Mouse (Mus musculus): ENCODE measurements around the gene Bicra.
A peak's percentile ranks its signal among the peaks of the same experiment; 100 is the strongest.

The Bicra gene

DNA sequence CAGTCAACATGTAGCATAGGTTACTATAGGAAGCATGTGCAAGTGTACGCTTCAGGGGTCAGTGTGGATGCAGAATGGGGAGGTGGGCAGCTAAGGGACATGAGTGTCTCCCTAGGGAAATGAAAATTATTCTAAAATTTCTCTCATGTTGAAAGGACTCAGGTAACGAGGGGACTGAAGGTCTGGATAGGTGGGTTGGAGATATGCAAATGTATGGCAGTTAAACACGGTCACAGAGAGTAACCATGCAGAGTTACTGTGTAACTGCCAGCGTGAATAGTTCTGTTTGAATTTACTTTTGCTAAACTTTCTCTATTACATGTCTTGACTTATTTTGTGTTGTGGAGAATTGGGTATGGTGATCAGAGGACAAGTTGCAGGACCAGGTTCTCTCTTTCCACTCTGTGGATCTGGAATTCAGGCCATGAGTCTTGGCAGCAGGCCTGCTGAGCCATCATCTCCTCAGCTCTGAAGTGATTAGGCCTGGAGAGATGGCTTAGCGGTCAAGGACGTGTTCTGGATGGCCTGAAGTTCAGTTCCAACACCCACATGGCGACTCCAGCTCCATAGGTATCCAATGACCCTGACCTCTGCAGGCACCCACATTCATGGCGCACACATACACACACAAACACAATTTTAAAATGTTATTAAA lies 33.1 kb downstream of the Bicra start:
- peak; percentile 47 to 70 for DNase-seq (ENCODE audit: low spot score in 2 of 2)

- DNase-seq (ENCODE audit: low spot score in 2 of 2), result no peak
Observed at GRCm38 (mm10) chr7:16013722-16014275, 33.9 kb downstream of the Bicra start.

DNA sequence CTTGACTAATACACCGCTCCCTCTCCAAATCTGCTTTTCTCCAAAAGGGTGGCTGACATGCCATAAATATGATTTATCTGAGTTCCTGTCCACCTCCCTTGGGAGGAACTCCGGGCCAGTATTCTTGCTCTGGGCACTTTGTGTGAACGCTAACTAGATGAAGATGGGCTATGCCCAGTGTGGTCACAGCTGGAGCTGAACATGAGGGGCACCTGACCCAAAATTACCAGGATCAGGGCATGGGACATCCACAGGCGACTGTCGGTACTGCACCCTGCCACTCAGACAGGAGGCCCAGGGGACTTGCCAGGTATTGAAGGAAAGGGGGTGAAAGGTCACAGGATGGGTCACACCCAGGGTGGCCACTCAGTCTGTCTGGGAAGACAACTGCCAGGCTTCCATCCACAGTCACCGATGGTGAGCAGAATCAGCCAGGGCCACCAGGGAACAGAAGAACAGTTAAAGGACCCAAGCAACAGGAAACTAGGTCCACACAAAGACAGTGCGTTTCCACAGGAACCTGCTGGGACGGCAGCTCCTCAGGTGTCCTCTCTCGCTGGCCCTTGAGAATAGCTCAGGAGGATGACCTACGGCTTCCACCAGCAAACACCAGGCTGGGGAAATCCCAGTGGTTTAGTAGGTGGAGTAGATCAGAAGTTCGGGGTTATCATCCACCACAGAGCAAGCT lies 35.0 kb downstream of the Bicra start:
- DNase-seq (ENCODE audit: low spot score in 2 of 2), result peak in 1 of 2 experiments; percentile 41

DNA sequence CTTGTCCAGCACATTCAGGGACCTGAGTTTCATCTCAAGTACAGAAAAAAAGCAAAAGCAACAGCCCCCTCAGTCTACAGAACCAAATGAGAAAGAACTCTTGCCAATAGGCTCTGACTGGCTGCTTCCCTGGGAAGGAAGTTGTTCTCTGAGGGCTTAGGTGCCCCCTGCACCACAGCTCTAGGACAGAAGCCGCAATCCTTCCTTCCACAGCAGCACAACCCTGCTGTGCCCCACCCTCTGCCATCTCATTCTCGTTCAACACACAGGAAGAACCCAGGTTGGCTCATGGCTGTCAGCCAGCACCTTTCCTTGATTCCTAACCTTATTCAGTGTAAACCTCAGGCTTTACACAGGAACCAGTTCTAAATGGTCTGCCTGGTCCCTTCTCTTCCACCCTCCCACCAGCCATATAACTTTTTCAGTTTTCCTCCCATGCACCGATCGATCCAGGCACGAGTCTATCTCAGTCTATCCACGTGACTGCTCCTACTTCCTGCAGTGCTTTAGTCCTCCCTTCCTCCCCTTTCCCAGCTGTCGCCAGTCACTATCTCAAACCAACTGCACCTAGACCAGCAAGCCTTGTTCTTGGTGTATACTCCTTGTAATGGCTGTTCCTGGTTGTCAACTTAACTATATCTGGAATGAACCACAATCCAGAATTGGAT lies 36.2 kb downstream of the Bicra start:
- no peak for DNase-seq (ENCODE audit: low spot score in 2 of 2)

DNA sequence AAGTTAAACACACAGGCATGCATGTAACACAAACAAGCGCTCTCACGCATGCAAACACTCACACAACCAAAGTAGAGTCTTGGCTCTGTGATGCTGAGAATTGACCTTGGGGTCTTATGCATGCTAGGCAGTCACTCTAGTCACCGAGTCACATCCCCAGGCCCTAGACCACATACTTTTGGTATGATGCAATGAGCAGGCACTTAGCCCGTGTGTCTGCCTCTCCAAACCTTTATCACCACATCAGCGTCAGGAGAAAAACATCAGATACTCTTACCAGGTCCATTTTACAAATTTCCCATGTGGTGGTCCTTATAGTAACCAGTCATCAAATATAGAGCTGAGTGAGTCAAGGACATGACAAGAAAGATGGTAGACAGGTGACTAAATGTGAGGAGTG lies 37.1 kb downstream of the Bicra start:
- no peak for DNase-seq (ENCODE audit: low spot score in 2 of 2)

GRCm38 (mm10) chr7:16009636-16010035 lies 38.1 kb downstream of the Bicra start:
- DNase-seq (ENCODE audit: low spot score in 2 of 2), result no peak

- DNase-seq (ENCODE audit: low spot score in 2 of 2), result no peak
Observed at GRCm38 (mm10) chr7:16005020-16005419, 42.7 kb downstream of the Bicra start.

DNA sequence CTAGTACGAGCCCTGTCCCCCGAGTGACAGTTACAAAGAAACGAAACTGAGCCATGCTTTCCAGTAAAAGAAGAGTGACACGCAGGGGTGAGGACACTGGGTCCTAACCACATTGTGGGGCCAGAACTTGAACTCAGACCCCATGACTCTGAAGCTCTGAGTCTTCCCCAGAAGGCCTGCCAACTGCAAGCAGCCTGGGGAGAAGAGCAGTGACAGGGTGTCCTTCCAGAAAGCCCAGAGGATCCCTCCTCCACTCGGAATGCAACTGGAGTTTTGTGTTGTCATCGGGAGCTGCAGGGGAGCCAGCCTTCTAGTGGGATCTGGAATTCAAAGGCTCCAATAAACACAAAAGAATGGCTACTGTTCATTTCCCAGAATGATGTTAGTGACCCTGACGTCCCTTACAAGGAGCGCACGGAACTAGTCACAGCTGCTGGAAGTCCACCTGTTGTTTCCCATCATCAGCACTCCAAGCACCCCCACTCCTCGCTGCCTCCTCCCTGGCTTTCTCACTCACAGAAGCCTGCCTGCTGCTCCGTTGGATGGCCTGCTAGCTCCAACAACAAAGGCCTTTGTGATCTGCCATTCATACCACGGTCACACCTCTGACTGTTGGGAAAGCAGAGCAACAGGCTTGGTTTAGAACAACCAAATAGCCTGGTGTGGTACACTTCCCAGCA lies 43.4 kb downstream of the Bicra start:
- peak in 1 of 2 experiments; percentile 36 for DNase-seq (ENCODE audit: low spot score in 2 of 2)

DNA sequence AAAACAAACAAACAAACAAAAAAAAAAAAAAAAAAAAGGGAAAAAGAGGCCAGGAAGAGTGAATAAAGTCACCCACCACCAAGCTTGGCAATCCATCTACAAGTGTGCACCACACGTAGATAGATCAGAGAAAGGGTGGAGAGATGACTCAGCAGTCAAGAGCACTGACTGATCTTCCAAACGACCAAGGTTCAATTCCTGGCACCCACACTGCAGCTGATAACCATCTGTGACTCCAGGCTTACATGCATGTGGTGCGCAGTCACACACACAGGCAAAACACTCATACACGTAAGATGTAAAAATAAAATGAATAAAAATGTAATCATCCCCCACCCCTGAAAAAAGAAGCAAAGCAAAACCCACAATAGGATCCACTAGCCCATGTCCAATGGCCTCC lies 44.7 kb downstream of the Bicra start:
- no peak for DNase-seq (ENCODE audit: low spot score in 2 of 2)

- peak; percentile 85 to 88 for DNase-seq (ENCODE audit: low spot score in 2 of 2)
Observed at GRCm38 (mm10) chr7:16002171-16002570, 45.5 kb downstream of the Bicra start.

- no peak for DNase-seq (ENCODE audit: low spot score in 2 of 2)
Observed at GRCm38 (mm10) chr7:16001691-16002090, 46.0 kb downstream of the Bicra start.

DNA sequence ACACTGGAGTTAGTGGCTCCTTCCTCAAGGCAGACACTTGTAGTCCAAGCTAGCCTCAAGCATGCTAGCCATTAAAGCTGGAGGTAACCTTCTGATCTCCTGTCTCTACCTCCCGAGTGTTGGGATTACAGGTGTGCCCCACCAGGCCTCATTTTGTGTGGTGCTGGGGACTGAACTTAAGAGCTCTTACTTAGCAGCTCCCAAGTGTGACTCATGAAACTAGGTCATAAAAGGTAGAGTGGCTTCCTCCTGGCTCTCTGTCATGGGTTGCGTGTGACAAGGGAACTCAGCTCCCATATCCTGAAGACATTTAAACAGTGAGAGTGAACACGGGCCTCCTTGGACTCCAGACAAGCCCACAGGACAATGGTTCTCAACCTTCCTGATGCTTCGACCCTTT lies 53.9 kb downstream of the Bicra start:
- DNase-seq (ENCODE audit: low spot score in 2 of 2), result no peak

DNA sequence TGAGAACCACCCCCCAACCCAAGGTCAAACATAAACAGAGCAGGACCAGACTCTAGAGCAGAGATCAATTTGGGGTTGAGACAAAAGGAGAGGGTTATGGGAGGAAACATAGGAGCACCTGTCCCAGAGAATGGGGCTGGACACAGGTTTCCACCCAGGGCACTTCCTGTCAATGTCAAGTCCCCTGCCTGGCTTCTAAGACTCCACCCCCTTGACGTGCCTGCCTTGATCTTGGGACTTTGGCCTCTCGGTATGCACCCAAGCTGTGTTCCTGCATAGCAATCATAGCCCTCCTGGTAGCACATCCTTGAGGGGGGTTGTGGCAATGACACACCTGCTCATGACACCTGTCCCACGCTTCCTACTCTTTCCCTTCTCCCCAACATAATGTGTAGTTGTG lies 54.6 kb downstream of the Bicra start:
- DNase-seq (ENCODE audit: low spot score in 2 of 2), result no peak

- no peak for DNase-seq (ENCODE audit: low spot score in 2 of 2)
Observed at GRCm38 (mm10) chr7:15991764-15992163, 56.0 kb downstream of the Bicra start.

DNA sequence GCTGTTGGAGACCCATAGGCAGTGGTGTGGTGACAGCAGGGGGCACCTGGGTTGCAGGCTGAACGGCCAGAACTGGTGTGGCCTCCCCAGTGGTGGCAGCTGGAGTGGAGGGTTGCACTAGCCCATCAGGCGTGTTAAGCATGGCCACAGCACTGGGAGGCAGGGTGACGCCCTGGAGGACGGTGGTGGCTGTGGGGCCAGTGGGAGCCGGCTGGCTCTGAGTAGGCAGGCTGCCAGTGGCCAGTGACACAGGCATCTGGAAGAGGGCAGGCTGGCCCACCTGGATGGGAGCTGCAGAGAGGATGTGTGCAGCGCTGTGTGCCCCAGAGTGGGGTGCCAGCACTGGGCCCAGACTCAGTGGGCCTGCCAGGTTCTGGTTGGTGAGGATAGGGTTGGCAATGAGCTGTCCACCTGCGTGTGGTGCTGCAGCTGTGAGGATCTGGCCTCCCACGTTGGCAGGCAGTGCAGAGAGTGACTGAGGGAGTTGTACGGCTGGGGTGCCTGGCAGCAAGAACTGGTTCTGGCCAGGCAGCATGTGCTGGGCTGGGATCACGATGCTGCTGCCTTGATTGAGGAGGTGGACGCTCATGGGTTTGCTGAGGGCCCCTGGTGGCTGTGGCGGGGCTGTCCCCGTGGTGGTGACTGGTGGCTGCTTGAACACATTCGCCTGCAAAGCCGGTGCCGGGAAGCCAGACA lies 59.9 kb downstream of the Bicra start:
- no peak for DNase-seq (ENCODE audit: low spot score in 2 of 2)

DNA sequence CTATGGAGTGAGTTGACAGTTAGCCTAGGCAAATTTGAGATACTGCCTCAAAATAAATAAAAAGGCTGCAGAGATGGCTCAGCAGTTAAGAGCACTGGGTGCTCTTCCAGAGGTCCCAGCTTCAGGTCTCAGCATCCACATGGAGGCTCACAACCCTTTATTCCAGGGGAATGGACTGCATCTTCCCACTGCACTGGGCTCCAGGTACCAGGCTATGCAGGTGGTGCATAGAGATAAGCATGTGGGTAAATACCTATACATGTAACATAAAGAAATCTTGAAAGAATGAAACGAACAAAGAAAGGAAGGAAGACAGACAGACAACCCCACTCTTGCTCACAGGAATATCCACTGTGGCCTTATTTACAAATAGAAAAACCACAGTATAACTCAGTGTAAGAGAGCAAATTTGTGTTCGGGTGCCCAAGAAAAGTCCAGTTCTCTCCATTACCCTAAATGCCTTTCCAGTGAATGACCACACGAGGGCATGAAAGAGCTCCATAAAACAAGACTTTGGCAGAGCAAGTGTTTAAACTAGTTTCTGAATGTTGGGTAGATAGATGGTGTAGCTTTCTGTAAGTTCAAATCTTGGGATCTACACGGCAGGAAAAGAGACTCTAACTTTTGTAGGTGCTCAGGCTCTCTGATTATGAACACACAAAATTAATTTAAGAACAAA lies 64.9 kb downstream of the Bicra start:
- peak in 1 of 2 experiments; percentile 52 for DNase-seq (ENCODE audit: low spot score in 2 of 2)

- peak; percentile 68 to 74 for DNase-seq (ENCODE audit: low spot score in 2 of 2)
Observed at GRCm38 (mm10) chr7:15981538-15981937, 66.2 kb downstream of the Bicra start.

DNA sequence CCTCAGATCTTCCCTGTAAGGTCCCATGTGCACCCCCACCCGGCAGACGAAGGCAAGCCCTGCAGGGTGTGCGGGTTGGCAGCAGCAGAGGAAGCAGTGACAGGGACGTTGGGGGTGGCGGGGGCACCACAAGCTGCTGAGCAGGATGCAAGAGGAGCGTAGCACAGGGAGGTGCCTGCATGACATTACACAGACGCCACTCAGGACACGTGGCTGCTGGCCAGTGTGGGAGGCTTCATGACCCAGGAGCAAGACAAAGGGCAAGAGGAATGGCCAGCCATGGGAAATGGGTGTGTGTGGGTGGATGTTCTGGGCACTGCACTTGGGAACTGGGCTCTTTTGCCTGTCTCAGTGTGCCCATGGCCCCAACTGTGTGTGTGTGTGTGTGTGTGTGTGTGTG lies 67.5 kb downstream of the Bicra start:
- DNase-seq (ENCODE audit: low spot score in 2 of 2), result peak; percentile 50 to 55

DNA sequence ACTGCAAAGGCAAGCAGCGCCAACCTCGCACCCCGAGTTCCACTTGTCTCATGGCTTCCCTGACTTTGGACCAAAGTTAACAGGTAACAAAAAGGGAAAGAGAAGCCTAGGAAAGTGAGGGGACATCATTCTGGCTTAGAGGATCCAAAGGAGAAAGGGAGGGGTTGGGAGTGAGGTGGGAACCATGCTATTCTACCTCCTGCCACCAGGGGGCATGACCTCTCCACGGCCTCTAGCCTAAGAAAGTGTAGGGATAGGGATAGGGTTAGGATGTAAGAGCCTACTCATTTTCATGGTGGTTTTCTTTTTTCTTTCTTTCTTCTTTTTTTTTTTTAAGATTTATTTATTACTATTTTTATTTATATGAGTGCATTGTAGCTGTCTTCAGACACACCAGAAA lies 71.8 kb downstream of the Bicra start:
- peak in 1 of 2 experiments; percentile 48 for DNase-seq (ENCODE audit: low spot score in 2 of 2)

GRCm38 (mm10) chr7:15975451-15975850 lies 72.3 kb downstream of the Bicra start:
- no peak for DNase-seq (ENCODE audit: low spot score in 2 of 2)

DNA sequence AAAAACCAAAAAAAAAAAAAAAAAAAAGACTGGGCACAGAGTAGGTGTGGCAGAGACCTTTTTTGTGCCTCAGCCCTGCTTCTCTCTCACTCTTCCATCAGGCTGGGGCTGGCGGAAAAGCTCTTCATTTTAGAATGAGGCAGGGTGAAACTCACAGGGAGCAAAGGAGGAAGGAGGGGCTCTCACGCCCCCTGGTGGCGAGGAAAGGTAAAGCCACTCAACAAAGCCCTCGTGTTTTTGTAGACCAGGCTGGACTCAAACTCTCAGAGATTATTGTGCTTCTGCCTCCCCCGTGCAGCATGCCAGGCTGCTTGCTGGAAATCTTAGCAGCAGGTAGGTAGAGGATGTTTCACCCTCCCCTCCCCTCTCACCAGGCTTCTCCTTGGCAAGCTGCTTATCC lies 73.0 kb downstream of the Bicra start:
- DNase-seq (ENCODE audit: low spot score in 2 of 2), result peak; percentile 51 to 65
